Mouse (Mus musculus) induced T-regulatory cell, adult 2 months (primary cell): ENCODE measurements around the gene Spata48.

ENCODE experiments used
- DNase-seq: peaks from one replicate; pipeline ENCODE4 v3.0.0-alpha.2; 2012; ENCODE audit warnings: low read depth

Gene Spata48

DNA sequence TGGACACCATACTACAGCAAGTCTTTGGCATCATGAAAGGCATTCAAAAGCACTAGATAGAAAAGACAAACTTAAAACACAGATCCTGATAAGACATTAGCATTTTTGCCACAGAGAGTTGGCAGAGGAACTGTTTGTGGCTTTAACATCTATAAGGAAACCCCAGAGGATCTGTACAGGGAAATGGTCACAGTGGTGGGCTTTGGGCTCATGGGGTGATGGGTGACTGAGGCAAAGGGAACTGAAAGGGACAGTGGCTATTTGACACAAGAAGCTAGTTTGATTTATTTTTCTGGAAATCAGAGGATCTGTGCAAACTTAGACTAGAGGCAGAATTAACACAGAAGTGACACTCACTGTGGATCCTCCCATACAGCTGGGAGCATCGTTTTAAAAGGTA lies 74.4 kb downstream of the Spata48 start:
- no peak for DNase-seq

DNA sequence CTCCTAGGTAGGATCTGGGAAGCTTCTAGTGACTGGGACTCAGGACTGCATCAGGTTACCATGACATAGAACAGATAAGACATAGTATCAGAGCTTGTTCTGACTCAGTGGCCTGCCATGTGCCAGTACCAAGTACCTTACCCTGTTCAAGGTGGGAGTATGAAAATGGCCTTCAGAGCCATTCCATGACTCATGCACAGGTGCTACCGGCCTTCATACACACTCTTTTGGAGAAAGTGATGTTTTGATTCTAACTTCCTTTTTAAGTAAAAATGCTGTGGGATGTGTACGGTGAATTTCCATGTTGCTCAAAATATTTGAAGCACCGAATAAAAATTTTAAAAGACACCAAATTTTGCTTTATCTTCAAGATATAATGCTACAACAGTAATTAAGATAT lies 84.1 kb downstream of the Spata48 start:
- no peak for DNase-seq

DNA sequence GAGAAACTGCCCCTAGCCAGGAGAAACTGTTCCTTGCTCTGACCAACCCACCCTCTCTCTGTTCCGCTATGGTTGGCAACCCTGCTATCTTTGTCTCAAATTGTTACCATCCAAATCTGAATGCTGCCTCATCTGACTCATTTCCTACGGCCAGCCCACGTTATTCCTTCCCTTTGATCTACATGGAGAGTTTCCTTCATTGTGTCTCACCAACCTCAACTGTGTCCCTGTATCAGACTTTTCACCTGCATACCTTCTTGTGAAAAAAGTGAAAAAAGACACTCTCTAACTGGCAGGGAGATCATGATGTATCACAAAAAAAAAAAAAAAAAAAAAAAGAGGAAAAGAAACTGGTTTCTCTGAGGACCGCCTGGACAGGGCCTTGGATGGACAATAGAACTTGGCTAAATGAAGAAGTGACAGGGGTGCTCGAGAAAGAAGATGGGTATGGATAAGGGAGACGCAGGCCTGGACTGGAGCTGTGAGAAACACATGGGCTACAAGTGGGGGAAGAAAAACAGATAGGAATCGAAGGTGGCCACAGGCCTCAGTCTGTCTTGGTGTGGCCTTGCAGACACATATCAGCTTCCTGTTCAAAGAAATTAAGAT lies 85.1 kb downstream of the Spata48 start:
- DNase-seq, result peak; percentile 29

DNA sequence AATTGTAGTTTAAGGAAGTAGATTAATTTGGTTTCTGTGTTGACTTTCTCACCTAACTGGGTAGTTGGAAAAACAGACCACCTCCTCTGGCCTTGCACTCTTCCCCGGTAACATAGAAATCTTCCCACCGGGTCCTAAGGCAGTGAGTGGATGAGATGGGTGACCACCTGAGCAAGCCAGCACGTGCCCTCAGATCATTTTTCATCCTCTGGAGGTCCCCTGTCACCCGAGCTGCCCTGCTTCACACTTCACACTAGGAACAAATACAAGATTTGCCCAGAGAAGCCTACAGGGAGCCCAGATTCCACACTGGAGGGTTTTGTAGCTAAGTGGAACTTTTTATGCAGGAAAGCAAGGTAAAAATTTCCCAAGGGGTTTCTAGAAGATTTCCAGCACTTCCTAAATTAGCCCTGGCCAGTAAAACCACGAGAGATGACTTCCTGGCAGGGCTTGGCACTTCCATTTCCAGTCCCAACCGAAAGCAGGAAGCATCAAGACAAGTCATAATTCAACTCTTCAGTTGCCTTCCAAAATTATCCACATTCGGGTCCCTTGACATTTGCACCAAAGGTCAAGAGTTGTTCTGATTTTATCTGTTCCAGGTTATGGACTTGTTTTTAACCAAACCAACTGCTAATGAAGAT lies 85.8 kb downstream of the Spata48 start:
- DNase-seq, result no peak

DNA sequence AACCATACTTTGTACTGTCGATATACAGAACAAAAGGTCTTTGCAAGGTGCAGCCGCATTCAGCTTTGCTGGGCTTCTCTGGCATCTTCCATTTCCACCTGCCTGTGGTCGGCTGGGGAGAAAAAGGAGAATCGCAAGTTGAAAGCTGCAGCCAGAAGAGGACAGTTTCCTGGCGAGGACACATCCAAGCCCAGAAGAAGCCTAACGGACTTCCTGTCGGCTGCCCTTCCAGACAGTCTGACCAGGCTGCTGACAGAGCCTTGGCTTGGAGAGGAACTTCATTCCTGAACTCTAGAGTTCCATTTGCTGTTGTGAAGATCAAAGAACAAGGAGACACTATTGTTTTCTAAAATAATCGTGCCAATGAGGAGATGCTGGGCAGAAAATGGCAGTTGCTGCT lies 93.7 kb downstream of the Spata48 start:
- no peak for DNase-seq

DNA sequence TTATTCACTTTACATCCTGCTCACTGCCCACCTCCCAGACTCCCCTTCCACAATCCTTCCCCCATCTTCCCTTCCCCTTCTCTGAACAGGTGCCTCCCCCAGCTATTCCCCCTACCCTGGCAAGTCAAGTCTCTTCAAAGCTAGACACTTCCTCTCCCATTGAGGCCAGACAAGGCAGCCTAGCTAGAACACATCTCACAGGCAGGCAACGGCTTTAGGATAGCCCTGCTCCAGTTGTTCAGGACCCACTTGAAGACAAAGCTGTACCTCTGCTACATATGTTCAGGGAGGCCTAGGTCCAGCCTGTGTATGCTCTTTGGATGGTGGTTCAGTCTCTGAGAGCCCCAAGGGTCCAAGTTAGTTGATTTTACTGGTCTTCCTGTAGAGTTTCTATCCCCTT lies 94.3 kb downstream of the Spata48 start:
- no peak for DNase-seq

DNA sequence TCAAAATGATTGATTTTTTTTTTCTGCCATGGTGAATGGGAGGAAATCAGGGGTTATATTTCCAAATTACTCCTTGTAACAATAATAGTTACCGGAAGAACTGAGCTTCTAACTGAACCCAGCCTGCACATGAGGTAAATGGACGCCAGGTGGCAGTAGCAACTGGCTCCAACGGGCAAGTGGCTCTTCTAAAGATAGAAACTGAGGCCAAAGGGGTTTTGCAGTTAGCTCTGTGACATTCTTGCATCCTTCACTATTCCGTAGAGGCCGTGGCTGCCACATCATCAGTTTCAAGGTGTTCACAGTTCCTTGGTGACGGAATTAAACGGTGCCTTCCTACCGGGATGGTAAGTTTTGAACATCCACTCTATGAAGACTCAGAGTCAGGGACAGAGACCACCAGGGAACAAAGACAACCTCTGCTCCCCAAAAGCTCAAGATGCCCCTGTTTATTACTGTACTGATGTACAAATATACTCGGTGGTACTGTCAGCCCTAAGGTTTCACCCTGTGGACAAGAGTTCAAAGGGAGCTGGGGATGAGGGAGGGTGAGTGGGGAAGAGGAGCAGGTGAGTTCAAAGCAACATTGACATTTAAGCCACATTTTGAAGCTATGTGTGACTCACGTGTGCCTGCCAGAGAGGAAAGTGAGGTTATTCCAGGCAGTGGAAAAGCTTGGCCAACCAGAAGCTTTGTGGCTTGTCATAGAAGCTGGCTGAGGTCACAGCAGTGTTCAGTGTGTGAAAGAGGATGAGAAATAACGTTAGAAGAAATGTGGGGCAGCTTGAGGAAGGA lies 95.5 kb downstream of the Spata48 start:
- DNase-seq, result peak; percentile 93

DNA sequence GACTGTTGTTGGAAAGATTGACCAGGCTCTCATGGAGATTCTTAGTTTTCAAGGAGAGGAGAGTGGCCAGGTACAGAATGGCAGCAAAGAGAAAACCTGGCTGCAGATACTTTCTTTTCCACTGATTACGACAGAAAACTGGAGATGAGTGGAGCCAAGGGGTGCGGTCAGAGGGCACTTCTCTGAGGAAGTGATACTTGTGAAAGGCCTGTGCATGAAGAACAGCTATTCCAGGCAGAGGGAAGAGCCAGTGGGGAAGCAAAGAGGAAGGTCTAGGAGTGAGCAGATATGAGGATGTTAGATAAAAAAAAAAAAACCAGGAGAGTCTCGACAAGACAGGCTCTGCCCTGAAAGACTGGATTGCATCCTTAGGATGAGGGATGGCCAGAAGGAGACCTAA lies 96.8 kb downstream of the Spata48 start:
- no peak for DNase-seq

DNA sequence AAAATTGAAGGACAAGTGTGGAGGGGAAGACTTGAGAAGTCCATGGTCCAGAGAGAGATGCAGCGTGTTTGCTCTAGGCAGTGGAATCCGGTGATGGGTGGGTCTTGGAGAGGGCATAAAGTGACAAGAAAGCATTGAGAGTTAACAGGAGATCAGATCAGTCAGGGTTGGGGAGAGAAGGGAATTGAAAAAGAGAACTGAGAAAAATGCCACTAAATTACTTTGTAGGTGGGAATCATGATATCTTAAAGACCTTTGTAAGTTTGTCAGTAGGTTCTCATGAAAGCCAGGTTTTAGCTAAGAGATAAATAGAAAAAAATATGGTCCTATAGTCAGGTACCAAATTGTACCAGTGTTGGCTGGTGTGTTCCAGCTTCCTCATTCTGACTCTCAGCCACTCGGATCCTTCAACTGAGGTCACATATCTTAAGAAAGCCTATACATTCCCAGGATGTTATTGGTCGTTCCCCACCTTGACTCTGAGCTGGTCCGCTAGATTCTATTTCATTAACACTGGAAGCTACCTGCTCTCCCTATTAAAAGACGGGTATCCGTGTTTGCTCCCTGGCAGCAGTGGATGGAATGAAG lies 97.3 kb downstream of the Spata48 start:
- DNase-seq, result no peak

DNA sequence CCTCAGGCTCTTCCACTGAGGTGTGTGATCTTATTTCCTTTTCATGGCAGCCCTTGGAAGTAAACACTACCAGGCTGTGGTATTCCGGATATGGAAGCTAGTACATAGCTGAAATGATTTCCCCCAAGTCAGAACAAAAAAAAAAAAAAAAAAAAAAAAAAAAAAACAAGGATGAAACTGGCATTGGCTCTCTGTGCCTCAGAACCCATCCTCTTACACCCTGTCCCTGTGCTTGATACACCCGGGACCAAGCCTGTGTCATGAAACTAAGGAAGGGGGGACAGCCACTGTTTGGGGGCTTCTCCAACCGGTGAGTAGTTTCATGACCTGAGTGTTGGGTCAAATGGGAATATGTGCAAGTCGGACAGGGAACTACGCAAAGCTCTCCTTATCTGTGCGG lies 99.2 kb downstream of the Spata48 start:
- DNase-seq, result no peak

DNA sequence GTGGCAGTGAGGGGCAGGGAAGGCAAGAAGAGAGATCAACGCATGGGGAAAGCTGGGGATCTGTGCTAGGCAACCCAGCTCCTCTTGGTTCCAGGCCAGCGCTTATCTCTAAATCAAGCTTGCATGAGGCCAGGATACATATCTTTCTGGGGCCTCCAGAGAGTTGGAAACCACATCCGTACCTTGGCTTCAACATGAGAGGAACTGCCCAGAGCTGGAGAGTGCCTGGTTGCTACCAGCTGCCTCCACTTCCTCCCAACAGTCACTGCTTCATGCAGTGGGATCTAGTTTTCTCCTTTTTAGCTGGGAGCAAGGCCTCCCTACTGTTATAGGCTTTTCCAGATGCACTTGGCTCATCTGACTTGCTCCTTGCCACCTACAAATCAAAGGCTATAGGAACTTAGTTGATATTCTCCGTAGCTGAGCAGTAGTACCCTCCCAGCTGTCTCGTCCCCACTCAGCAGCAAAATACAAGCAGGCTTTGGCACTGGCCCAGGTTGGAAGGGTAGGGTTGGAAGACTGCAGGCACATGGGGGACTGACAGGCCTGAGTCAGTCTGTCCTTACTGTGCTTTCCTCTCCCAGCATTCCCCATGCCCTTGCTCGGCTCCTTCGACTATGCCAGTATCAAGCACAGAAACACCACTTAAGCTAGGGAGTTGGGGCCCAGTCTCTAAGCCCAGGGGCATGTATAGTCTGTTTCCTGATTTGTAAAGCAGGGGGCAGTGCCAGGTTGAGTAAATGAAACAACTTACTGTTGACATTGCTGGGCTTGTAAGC lies 102.6 kb downstream of the Spata48 start:
- DNase-seq, result peak; percentile 84
